Mouse (Mus musculus) Muller cell, postnatal 12 days (primary cell): ENCODE measurements around the gene Sema6d.

Experiments used
- DNase-seq: peaks from one replicate; pipeline ENCODE4 v3.0.0-alpha.2; 2015; ENCODE audit errors: inconsistent ontology term

Sema6d gene

GRCm38 (mm10) chr2:124651146-124651545, 561.4 kb downstream of the Sema6d start:
- DNase-seq: no peak

GRCm38 (mm10) chr2:124653161-124653560, 563.4 kb downstream of the Sema6d start:
- DNase-seq: no peak

GRCm38 (mm10) chr2:124657358-124657757, 567.6 kb downstream of the Sema6d start:
- DNase-seq: no peak

GRCm38 (mm10) chr2:124658374-124658773, 568.6 kb downstream of the Sema6d start:
- no peak for DNase-seq

- no peak for DNase-seq
Measured at GRCm38 (mm10) chr2:124659601-124660000, 569.8 kb downstream of the Sema6d start.

GRCm38 (mm10) chr2:124660686-124661085, 570.9 kb downstream of the Sema6d start:
- DNase-seq: no peak

GRCm38 (mm10) chr2:124661316-124661715, 571.5 kb downstream of the Sema6d start:
- DNase-seq: no peak

GRCm38 (mm10) chr2:124662257-124662656, 572.5 kb downstream of the Sema6d start:
- no peak for DNase-seq

GRCm38 (mm10) chr2:124664191-124664590, 574.4 kb downstream of the Sema6d start:
- no peak for DNase-seq

- DNase-seq: no peak
Measured at GRCm38 (mm10) chr2:124668431-124668830, 578.7 kb downstream of the Sema6d start.

GRCm38 (mm10) chr2:124673117-124673516, 583.3 kb downstream of the Sema6d start:
- no peak for DNase-seq

GRCm38 (mm10) chr2:124684481-124684901, 594.7 kb downstream of the Sema6d start:
- peak; percentile 10 for DNase-seq

- no peak for DNase-seq
Measured at GRCm38 (mm10) chr2:124690372-124690771, 600.6 kb downstream of the Sema6d start.

- DNase-seq: no peak
Measured at GRCm38 (mm10) chr2:124702621-124703020, 612.9 kb downstream of the Sema6d start.

- no peak for DNase-seq
Measured at GRCm38 (mm10) chr2:124704922-124705321, 615.2 kb downstream of the Sema6d start.

GRCm38 (mm10) chr2:124705806-124706205, 616.0 kb downstream of the Sema6d start:
- DNase-seq: no peak

GRCm38 (mm10) chr2:124706896-124707295, 617.1 kb downstream of the Sema6d start:
- DNase-seq: no peak
